Mouse (Mus musculus) liver, postnatal 0 days (tissue): ENCODE measurements around the gene AI464131.

ENCODE experiments used
- CTCF ChIP-seq: sonication (generic); IDR thresholded peaks from 2 replicates; pipeline ENCODE4 v1.5.1; 2016; ENCODE audit warnings: antibody characterized with exemption, low read depth
- EP300 ChIP-seq: IDR thresholded peaks from 2 replicates; pipeline ENCODE4 v1.6.1; 2016; ENCODE audit warnings: antibody characterized with exemption, low read depth, mild to moderate bottlenecking

DNA sequence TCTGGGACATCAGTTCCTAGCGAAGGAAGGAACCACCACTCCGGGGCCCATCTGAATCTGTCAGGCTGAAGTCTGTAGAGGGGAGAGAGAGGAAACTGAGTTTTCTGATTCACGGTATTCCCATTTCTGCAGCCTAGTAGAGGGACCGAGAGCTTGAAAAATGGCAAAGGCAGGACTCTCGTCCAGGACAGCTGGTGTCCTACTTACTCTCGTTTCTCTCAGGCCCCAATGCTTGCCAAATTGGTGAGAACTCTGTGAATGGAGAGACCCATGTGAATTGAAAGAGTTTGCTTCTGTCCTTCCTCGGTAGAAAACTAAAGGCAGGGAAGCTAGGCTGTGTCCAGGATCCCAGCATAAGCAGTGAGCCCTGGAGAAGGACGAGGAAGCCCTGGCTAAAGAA is 3.3 kb downstream of the AI464131 start:
- TF ChIP-seq CTCF (no peak), EP300 (no peak)
